Mouse (Mus musculus): Measurements from ENCODE around the gene Exo5. TPM values are rescaled to one million over a fixed set of nuclear protein-coding genes. Genes with fewer than 3 reads are reported as not detected.

Exo5 gene
- polyA plus RNA-seq, 1 experiment from 2014 or later, result 13.1 TPM

DNA sequence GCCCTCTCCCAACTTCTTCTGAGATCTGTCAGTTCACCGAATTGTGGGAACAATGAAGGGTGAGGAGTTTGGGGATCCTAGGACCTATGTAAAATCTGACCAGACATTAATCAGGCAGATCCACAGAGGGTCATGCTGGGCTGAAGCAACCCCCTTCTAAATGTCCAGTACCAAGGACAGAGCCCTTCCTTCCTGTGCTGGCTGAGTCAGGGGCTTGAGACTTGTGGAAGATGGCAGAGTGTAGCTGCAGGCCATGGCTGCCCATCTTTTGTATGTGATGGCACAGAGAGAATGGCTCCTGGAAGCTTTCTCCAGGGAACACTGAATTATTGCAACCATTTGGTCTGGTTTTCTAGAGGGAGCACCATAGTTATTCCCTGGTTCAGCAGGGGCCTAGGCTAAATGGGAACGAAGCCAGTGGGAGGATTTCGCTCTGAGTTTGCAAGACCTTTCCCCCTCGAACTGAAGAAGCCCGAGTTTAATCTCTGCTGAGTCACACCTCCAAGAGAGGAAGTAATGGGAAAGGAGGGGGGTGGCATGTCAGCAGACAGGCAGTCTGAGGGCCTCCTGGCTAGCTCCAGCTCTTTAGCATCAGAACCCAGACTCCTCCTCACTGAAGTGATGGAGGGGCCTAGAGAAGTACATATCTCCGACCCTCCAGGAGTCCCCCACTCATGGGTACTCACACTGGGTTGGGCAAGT lies 43.9 kb downstream of the Exo5 start:
- Histone ChIP-seq H3K9me3 (ENCODE audit: low read length) (no peaks in the 10 kb centered on the region), H3K36me3 (ENCODE audit: insufficient read depth, low read length) (no peaks in the 10 kb centered on the region), H3K4me2 (replicated peaks; ENCODE audit: low read depth, low read length) (no peak overlapping the region), H3K4me3 (ENCODE audit: low read depth, low read length) (no peak overlapping the region), H3K27me3 (replicated peaks; ENCODE audit: insufficient read depth, low read length) (no peaks in the 10 kb centered on the region), H3K4me1 (ENCODE audit: insufficient read depth, low read depth, low read length) (peaks cover 3% of the 10 kb centered on the region; the same call in 1 of the 2 replicates), H3K9ac (replicated peaks; ENCODE audit: low read depth) (no peak overlapping the region), H3K27ac (ENCODE audit: low read length) (no peak overlapping the region)
- TF ChIP-seq EP300 (IDR thresholded peaks at IDR 0.05) (no peak), CTCF (IDR thresholded peaks at IDR 0.05) (no peak)
- 42% methylated on average over 6 of the region's 6 CpGs for WGBS
- no peak for ATAC-seq
- DNase-seq (ENCODE audit: low spot score), result no peak

DNA sequence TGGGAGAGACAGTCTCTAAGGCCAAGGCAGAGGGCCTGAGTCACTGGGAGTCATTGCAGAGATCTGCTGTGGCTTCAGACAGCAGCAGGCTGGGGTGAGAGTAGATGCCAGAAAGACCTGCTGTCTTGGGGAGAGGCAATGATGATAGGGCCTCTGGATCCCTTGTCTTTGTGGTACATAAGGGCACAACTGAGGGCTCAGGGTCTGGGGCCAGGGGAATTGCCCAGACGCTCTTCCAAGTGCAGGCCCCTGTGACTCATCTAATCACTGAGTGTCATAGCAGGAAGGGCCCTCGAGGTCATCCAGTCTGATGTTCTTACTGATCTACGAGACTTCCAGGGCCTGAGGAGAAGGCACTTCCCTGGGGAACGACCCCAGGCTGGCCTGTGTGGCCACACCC lies 45.4 kb downstream of the Exo5 start:
- Histone ChIP-seq H3K9me3 (ENCODE audit: low read length) (no peaks in the 10 kb centered on the region), H3K27ac (ENCODE audit: low read length) (no peak overlapping the region), H3K4me3 (ENCODE audit: low read depth, low read length) (no peak overlapping the region), H3K27me3 (replicated peaks; ENCODE audit: insufficient read depth, low read length) (no peaks in the 10 kb centered on the region), H3K36me3 (ENCODE audit: insufficient read depth, low read length) (no peaks in the 10 kb centered on the region), H3K9ac (replicated peaks; ENCODE audit: low read depth) (no peak overlapping the region), H3K4me1 (ENCODE audit: insufficient read depth, low read depth, low read length) (no peaks in the 10 kb centered on the region), H3K4me2 (replicated peaks; ENCODE audit: low read depth, low read length) (no peak overlapping the region)
- TF ChIP-seq EP300 (IDR thresholded peaks at IDR 0.05), result no peak
- no peak for TF ChIP-seq CTCF (IDR thresholded peaks at IDR 0.05)
- DNase-seq (ENCODE audit: low spot score) (no peak), ATAC-seq (no peak)
- WGBS, result 25% methylated on average over 4 of the region's 4 CpGs

DNA sequence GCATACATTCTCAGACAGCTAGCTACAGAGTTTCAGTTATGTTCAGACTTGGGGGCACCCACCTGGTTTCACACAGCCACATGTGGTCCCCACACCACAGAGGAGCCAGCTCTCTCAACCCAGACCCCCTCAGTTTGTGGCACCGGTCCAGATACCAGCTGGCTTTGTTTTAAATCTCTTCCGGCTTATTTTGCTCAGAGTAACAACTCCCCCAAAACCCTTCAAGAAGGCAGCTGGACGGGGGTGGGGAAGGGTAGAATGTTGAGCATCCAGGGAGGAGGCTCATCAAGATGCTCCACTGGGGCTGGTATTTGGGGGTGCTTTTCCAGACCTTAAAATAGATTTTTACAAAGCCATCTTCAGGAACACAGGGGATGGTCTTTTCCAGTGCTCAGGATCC lies 46.1 kb downstream of the Exo5 start:
- no peaks in the 10 kb centered on the region for H3K4me1 ChIP-seq (ENCODE audit: insufficient read depth, low read depth, low read length)
- ATAC-seq (no peak), DNase-seq (ENCODE audit: low spot score) (no peak)
- H3K9ac ChIP-seq (replicated peaks; ENCODE audit: low read depth), result no peak overlapping the region
- no peak overlapping the region for H3K27ac ChIP-seq (ENCODE audit: low read length)
- H3K4me3 ChIP-seq (ENCODE audit: low read depth, low read length), result no peak overlapping the region
- no peak for TF ChIP-seq EP300 (IDR thresholded peaks at IDR 0.05)
- no peak for TF ChIP-seq CTCF (IDR thresholded peaks at IDR 0.05)
- H3K27me3 ChIP-seq (replicated peaks; ENCODE audit: insufficient read depth, low read length), result no peaks in the 10 kb centered on the region
- WGBS, result 57% methylated on average over 3 of the region's 3 CpGs
- no peaks in the 10 kb centered on the region for H3K9me3 ChIP-seq (ENCODE audit: low read length)
- no peak overlapping the region for H3K4me2 ChIP-seq (replicated peaks; ENCODE audit: low read depth, low read length)
- H3K36me3 ChIP-seq (ENCODE audit: insufficient read depth, low read length), result no peaks in the 10 kb centered on the region

DNA sequence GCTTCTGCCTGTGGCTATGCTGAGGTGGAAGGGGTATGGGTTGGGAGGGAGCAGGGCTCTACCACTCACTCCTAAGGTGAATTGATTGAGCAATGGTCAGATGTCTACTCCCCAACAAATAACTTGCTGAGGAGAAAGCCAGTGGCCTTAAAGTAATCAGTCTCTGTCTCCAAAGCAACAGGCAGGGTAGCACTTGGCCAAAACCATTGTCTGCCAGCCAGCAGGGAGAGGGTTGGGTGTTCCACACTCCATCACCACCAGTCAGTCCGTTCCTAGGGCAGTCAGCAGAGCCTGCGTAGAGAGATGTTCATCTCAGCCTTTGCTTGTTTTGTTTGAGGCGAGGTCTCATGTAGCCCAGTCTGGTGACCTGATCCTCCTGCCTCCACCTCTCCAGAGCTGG lies 48.9 kb downstream of the Exo5 start:
- DNase-seq (ENCODE audit: low spot score) (no peak), ATAC-seq (no peak)
- Histone ChIP-seq H3K4me2 (replicated peaks; ENCODE audit: low read depth, low read length) (no peak overlapping the region), H3K9ac (replicated peaks; ENCODE audit: low read depth) (no peak overlapping the region), H3K4me3 (ENCODE audit: low read depth, low read length) (no peak overlapping the region), H3K27ac (ENCODE audit: low read length) (no peak overlapping the region), H3K9me3 (ENCODE audit: low read length) (no peaks in the 10 kb centered on the region), H3K27me3 (replicated peaks; ENCODE audit: insufficient read depth, low read length) (no peaks in the 10 kb centered on the region), H3K36me3 (ENCODE audit: insufficient read depth, low read length) (no peaks in the 10 kb centered on the region), H3K4me1 (ENCODE audit: insufficient read depth, low read depth, low read length) (no peaks in the 10 kb centered on the region)
- 40% methylated on average over 3 of the region's 3 CpGs for WGBS
- TF ChIP-seq EP300 (IDR thresholded peaks at IDR 0.05), result no peak
- no peak for TF ChIP-seq CTCF (IDR thresholded peaks at IDR 0.05)

Small RNA genes within 50 kb of the gene (microRNA-seq; reads per million reads assigned to microRNA genes)
- gene Mir7015, result 0.73 reads per million

Other genes starting within 250 kb of the Exo5 start
- 3.1 and 3.9 TPM in 2 replicates for gene Kcnq4, start 176.4 kb downstream of the Exo5 start, polyA plus RNA-seq (2015; fragmentation: Nextera tagmentation; extraction: Ambion mirVana)
- gene Nfyc, start 93.4 kb downstream of the Exo5 start, polyA plus RNA-seq (2015; fragmentation: Nextera tagmentation; extraction: Ambion mirVana), result 53.7 and 54.5 TPM in 2 replicates
- gene Rims3, start 70.2 kb downstream of the Exo5 start, polyA plus RNA-seq (2015; fragmentation: Nextera tagmentation; extraction: Ambion mirVana), result 0.21 and 0.26 TPM in 2 replicates
- gene Zfp69, start 26.7 kb upstream of the Exo5 start, polyA plus RNA-seq (2015; fragmentation: Nextera tagmentation; extraction: Ambion mirVana), result 6.7 TPM in 2 replicates
- gene Smap2, start 92.2 kb upstream of the Exo5 start, polyA plus RNA-seq (2015; fragmentation: Nextera tagmentation; extraction: Ambion mirVana), result 10.8 and 12.4 TPM in 2 replicates
- gene Col9a2, start 114.4 kb upstream of the Exo5 start, polyA plus RNA-seq (2015; fragmentation: Nextera tagmentation; extraction: Ambion mirVana), result 1.6 and 1.8 TPM in 2 replicates
- gene Zmpste24, start 173.2 kb upstream of the Exo5 start, polyA plus RNA-seq (2015; fragmentation: Nextera tagmentation; extraction: Ambion mirVana), result 24.8 and 28.6 TPM in 2 replicates
- not detected in 2 replicates for gene Tmco2, start 184.2 kb upstream of the Exo5 start, polyA plus RNA-seq (2015; fragmentation: Nextera tagmentation; extraction: Ambion mirVana)

Data from lung, postnatal 0 days (tissue).